Mouse (Mus musculus): Measurements from ENCODE around the gene Abcg1.

Abcg1 gene

DNA sequence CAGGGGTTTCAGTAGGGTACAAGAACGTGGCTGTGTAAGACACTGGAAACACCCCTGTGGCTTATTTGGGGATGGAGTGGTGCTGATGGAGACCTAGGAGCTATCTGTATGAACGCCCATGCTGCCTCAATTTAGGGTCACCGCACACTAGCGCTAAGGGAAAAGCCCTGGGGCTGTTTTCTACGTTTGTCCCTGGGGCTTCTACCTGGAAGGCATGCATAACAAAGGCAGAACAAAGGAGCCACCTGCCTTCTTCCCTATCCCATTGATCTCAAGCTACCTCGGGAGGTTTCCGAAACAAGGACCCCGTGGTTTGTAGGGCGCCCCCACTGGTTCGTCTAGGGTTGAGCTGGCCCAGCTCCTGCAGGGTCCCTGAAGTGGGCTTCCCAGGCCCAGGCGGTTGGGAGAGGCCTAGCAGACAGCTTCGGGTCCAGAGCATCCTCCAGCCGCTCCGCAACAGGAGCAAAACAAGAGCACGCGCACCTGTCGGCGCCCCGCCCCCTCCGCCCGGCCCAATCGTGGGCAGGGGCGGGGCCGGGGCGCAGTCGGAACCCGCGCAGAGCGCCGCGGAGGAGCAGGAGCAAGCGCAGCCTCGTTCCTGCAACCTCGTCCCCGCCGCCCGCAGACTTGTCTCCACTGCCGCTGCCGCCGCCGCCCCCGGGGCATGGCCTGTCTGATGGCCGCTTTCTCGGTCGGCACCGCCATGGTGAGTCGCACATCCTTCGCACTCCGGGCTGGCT lies at the start of gene Abcg1:
Gene Abcg1 (plus strand): TSS at position 525 of the 740 bp plus-strand sequence.
- DNase-seq (ENCODE audit: low spot score) = peak; percentile 40

DNA sequence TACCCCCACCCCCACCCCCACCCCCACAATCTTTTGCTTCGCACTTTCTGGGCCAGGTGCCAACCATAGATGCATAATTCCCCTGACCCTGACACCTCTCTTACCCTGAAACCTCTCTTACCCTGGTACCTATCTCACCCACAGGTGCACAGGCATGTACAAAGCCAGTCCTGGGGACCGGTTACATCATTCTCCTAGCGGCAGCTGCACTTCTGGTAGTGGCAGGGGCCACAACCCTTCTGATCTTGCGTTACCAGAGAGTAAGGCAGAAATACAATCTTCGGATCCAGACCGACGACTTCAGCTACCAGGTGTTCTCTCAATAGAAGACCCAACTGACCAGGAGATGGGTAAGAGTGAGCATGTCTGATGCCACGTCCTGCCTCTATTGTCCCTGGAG lies 49.1 kb upstream of the Abcg1 start:
- DNase-seq (ENCODE audit: low spot score) = no peak

DNA sequence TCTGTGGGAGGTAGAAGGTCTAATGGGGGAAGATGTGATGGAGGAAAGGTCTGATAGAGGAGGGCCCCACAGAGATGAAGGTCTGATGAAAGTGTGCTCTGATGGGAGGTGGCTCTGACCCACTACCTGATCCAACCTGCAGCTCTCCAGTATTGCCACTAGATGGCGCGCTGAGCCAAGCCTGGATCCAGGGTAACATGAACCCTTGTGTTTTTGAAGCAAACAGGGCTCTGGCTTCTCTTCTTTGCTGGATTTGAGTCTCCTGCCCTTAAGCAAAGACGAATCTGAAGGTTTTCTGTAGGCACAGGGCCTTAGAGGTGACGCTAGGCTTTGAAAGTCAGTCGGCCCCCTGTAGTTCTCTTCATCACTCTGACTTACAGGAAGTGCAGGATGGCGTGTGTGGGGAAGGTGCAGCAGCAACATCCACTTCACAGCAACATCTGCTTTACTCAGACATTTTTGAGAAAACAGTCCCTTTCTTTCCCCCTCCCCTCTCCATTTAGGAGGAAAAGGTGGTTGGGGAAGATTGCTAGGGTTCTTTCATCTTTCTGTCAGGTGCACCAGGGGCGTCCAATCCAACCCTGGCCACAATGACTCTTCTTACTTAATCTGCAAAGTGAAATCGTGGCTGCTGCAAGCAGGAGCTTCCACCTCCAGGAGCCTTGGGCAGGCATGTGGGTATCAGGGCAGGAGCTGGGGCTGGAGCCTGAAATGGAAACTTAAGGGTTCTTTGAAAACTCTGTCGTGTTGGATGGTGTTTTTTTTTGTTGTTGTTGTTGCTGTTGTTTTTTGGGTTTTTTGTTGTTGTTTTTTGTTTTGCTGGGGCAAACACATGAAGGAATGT lies 45.7 kb upstream of the Abcg1 start:
- DNase-seq (ENCODE audit: low spot score) = peak; percentile 49

DNA sequence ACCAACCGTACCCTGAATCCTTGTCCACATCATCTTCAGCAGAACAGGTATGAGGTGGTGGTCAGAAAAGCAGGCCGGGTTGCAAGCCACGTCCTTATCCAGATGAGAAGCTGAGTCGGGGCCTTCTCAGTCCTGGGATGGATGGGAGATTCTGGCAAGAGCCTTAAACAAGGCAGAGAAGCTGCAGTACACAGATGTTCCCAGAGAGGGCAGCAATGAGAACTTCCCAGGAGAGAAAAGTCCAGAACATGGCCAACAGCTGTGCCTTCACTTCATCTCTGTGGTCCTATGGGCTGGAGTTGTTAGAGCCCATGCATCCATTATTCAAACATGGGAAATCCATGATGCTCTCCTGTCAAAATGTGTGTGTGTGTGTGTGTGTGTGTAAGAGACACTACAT lies 39.2 kb upstream of the Abcg1 start:
- DNase-seq (ENCODE audit: low spot score) = peak; percentile 41

DNA sequence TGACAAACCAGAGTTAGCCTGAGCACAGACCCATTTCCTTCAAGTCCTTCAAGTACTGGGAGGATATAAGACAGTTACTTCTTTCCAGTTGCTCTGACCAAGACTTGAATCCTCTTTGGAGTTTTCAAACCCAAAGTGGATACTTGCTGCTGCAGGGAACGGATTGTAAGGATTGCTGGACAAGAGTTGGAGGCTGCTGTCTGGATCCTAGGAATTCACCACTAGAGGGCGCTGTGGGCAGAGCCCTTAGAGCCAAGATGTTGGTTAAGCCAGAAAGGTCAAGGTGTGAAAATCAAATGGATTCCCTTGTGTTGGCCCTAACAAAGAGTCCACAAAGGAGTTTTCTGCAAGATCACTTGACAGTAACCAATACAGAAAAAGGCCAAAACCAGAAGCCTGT lies 38.0 kb upstream of the Abcg1 start:
- DNase-seq (ENCODE audit: low spot score) = peak; percentile 62

DNA sequence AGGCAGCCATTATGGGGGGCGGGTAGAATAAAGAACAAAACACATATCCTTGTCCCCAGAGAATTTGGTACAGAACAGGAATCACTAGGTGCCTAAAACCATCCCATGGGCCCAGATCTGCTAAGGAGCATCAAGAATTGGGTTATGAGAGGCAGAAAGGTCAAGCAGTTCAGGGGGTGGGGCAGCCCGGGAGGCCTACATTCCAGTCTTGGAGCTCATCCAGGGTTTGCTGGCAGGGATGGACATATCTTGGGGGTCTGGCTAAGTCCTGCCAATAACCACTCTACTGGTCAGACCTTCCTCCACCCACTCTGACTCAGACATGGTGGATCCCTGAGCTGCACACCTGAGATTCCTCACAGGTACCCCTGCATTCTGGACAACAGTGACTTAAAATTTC lies 37.4 kb upstream of the Abcg1 start:
- no peak for DNase-seq (ENCODE audit: low spot score)

DNA sequence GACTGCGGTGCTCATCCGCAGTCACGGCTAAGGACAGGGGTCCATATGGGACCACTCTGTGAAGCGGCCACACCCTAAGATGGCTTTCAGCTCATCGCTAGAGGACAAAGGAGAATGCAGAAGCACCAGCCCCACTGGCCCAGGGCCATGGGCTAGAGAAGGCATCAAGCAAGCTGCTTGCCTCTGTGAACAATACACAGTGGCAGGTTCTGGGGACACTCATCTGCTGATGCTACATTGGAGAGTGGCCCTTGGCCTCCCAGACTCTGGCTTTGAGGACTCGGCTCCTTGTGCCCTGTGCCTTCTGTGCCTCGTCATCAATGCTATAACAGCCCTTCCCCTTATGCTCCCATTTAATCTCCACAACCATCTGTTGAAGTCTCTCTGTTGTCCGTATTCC lies 36.2 kb upstream of the Abcg1 start:
- DNase-seq (ENCODE audit: low spot score) = no peak

DNA sequence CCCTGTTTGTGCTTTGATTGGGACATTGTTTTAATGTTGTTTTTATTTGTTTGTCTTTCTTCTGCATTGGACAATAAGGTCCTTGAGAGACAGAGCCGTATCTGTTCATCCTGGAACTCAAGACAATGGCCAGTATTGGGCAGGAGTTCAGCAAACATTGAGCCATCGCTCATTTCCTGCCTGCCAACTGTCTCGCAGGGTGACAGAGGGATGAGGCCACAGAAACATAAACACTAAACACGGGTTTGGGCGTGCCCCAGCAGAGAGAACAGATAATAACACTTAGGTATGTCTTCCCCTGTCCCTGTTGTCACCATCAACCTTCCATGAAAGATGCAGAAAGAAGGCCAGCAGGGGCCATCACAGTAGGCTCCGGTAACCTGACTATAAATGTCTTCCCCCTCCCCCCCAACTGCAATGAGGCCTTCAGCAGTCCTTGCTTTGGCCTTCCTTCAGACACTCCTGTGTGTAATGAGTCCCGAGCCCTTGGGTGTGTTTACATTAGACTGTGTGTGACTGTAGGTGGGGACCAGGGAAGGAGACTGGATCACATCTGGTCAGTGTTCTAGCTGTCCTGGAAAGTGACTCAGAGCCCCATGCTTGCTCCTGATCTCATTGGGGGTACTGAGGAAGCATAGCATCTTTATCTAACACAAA lies 33.2 kb upstream of the Abcg1 start:
- no peak for DNase-seq (ENCODE audit: low spot score)

DNA sequence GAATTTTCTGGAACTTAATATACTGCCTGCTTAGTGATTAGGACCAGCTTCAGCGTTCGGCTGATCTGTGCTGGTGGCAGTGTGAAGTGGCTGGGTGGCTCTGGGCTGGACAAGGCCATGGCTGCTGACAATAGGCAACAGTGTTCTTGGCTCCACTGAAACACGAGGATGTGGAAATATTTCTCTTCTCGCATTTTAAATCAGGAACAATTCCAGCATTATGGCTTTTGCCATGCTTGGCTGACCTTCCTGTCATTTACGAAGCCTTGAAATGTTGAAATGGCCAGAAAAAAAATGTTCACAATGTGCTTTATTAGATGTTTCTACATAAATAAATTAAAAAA lies 32.7 kb upstream of the Abcg1 start:
- DNase-seq (ENCODE audit: low spot score) = no peak

DNA sequence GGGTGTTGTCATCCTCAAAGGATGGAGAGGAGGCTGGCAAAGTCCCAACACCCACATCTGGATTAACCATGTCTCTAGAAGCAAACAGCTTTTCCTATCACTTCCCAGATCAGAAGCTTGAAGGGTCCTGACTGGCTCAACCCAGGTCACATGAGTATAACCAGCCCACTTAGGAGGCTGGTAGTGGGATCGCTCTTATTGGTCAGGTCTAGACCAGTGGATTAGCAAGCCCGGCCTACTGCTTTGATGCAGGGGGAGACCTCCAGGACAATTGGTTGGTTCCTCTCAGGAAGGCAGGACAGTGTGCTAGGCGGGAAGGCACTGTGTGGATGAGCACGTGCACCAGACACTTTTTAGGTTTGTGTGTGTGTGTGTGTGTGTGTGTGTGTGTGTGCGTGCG lies 30.5 kb upstream of the Abcg1 start:
- no peak for DNase-seq (ENCODE audit: low spot score)

DNA sequence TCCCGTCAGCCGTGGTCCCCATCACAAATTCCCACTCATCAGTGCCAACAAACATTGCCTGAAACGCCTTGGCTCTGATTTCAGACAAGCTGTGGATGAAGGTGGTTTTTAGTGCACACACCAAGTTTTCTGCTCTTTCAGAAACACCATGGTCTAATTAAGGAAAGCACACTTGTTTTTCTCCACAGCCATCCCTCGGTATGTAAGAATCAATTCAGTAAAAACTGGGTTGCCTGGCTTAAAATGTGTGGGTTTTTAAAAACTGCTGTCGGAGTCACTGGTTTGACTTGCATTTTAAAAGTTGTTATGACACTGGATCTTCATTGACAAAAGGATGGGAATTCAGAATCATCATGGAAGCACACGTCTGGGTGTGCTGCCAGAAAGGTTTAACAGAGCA lies 29.8 kb upstream of the Abcg1 start:
- no peak for DNase-seq (ENCODE audit: low spot score)

DNA sequence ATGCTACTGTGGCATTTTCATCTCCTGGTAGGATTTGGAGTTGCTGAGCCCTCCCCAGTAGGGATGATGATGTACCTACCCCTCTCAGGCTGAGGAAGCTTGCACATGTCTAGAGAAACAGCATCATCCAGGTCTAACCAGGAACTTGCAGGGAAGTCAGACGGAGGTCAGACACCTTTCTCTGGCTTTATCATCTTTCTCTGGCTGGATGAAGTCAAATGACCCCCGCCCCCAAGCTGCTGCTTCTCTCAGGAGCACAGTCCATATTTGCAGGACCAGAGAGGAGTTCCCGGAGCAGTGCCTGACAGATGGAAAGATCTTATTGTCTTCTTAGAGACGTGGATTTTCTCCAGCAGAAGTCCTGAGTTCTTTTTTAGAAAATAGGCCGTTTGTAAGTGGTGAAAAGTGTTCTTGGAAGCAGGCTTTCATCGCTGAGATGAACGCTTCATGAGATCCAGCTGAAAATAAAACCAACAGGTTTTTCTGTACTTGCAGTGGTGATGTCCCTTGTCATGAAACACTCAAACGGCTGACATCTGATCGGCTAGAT lies 28.6 kb upstream of the Abcg1 start:
- no peak for DNase-seq (ENCODE audit: low spot score)

DNA sequence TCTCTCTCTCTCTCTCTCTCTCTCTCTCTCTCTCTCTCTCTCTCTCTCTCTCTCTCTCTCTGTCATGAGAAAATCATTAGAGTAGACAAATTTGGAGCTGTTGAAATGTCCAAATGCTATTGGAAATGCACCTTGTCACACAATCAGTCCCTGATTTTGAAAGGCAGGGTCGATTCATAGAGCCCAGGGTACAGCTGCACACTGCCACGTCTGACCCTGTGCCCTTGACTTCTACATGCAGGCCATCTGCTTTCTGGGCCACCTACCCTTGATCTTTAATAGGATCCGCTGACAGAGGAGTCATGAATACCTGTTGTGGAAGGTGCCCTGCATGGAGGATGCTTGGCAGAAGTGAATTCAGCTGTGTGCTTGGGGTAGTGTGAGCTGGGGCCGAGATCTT lies 28.1 kb upstream of the Abcg1 start:
- DNase-seq (ENCODE audit: low spot score) = no peak

DNA sequence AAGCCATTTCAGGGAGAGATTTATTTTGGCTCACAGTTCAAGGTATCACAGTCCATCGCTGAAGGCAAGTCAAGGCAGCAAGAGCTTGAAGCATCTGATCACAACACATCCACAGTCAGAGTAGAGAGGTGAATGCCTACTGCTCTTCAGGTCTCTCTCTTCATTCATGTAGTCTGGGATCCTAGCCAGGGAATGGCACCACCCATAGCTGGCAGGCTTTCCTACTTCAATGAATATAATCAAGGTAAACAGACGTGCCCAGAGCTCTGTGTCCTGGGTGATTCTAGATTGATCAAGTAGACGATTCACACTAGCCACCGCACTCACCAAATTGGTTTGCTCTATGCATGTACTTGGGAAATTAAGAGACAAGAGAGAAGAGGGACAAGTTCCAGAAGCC lies 25.1 kb upstream of the Abcg1 start:
- DNase-seq (ENCODE audit: low spot score) = no peak

DNA sequence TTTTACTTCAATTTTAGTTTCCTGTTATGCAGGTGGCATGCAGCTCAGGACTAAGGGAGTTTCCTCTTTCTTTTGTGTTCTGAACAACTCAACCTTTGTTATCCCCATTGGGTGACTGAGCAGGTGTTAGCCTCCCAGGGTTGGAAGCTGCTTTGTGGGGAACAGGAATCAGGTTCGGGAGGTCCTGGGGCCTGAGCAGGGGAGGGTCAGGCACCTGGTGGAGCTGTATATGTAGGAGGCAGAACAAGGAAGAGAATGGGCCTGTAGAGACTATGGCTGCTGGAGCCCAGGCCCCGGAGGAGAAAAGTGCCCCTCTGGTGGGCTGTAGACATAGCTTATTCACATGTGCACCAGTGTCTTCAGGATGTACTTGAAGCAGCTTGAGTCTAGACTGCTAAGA lies 24.2 kb upstream of the Abcg1 start:
- no peak for DNase-seq (ENCODE audit: low spot score)

DNA sequence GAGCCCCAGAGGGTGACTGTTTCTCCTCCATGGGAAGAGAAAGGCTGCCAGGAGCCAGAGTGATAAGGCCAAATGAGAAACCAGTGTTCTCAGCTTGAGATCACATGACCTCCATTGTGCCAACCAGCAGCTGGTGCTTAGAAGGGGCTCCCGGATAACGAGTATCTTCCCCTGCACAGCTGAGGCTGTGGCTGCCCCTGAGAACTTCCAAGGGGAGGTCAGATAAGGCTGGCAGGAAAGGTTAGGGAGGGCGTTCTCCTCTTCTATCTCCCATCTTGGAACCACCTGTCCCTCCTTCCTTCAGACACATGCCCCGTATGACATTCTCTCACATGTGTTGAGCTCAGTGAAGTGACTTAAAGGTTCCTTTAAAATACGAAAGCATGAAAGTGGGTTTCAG lies 23.3 kb upstream of the Abcg1 start:
- DNase-seq (ENCODE audit: low spot score) = no peak

DNA sequence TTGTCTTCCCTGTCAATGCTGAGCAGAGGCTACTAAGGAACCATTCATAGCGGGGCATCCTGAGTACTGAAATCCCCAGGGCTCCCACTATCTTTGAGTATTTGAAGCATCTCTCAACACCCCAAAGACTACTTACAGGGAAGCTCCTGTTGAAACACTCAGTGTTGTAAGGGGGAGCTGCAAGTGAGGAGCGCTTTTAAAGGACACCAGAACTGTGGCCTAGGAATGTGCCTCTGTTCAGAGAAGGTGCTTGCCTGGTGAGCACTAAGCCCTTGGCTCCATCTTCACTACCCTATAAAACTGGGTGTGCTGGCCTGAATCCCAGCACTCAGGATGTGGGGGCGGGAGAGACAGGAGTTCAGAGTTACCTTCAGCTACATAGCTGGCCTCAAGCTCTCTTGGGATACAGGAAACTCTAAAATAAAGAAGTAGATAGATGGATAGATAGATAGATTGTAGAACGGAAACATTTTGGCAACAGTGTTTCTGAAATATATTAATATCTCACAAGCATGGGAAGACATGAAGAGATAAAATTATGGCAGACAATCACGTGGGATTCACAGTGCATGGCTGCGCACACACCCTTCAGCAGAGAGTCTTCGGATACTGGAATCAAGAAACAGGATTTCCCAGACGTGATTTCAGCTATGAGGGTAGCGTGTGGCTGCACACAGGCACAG lies 22.7 kb upstream of the Abcg1 start:
- DNase-seq (ENCODE audit: low spot score) = no peak

DNA sequence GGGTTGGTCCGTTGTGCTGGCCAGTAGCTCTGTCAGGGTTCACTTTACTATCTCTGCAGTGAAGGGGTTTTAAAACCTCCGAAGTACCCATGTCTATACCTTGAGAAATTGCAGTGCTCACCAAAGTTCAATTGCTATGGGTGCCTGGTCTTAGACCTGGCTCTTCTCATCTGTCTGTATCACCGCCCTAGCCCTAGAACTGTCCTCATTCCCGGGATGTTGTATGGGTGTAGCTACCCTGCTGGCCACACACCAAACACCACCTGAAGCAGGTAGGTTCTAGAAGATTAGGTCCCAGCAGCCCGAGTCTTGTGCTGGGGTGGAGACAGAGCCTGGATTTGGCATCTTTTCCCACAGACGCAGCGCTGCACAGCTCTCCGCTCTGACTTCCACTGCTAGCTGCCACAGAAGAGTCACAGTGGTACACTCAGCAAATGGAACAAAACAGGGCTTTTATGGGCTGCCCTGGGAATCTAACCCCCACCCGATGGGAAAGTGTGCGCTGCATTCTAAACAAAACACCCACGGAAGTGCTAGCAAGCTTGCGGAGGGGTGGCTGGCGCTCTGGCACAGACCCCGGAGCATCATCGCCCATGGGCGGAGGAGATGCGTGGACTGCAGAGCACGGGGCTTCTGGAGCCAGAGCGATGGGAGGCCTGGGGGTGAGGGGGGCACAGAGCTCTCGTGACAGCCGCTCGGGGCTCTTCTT lies 21.2 kb upstream of the Abcg1 start:
- no peak for DNase-seq (ENCODE audit: low spot score)

DNA sequence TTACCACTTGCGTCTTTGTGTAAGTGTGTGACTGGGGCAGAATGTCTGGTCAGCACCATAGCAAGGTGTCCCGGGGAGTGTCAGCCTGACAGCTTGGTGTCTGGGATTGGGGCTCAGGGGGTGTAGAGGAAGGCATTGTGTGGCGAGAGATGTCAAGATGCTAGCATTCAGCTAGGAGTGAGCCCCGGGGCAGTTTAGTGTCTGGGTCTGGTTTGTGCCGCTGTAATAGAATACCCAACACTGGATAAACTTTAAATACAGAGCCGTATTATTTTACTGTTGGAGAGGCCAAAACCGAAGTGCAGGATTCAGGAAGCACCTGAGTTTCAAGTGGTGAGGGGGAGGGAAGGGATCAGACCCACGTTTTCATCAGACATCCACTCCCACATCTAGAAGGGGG lies 20.1 kb upstream of the Abcg1 start:
- no peak for DNase-seq (ENCODE audit: low spot score)

DNA sequence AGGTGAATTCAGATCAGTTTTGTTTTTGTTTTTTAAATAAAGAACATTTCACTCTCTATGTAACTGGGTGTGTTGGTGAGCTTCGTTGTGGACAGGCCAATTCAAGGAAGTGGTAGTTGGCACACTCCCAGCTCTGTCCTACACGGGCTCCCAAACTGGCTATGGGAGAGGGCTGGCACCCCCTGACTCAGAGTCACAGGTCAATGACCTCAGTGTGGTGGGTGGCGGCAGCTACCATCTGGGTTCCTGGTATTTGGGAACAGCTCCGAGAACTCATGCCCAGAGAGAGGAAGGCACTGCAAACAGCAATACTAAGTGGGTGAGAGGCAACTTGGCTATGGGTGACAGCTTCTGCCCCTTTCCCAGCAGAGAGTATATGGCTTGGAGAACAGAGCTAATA lies 19.1 kb upstream of the Abcg1 start:
- peak; percentile 18 for DNase-seq (ENCODE audit: low spot score)

DNA sequence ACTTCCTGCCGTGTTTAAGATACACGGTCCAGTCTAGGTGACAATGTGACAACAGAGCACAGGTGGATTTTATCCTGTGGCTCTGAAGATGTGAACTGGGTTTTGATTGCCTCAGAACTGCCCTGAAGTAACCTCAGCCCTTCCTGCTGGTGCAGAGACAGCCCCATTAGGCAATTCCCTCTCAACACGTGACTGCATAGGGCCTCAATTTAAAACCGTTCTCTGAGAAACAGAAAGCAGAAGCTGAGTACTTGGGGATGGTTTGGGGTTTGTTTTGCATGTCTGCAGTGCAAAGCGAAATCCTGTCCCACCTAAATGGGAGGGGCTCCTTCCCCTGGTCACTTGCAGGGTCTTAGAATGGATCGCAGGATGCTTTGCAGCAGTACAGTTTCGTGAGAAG lies 17.8 kb upstream of the Abcg1 start:
- no peak for DNase-seq (ENCODE audit: low spot score)

DNA sequence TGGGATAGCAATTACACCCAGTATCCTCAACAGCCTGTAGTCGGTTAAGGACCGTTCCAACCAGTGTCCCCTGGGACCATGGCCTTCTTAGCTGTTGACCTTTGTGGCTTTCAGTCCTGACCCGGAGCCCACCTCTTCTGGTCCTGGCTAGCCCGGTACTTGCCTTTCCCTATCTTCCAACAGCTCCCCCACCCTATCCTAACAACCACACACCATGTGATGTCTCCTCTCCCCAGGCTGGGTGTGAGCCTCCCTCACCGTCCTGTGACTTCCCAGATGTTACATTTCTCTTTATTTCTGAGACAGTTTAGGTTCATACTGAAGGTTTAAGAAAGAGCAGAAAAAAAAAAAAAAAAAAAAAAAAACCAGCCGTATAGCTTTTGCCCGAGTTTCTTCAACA lies 17.1 kb upstream of the Abcg1 start:
- no peak for DNase-seq (ENCODE audit: low spot score)

Data from urinary bladder, postnatal 25 days (tissue).